Mouse (Mus musculus) embryonic stem cell, embryonic (primary cell): ENCODE measurements around the gene Cep63.

Experiments used
- CTCF ChIA-PET, 4 experiments: fragments of 300-600 bp in 2 of 4; fragments of 350-600 bp in 2 of 4; sonication (Branson Sonifier 250); formaldehyde crosslinking; loops; one replicate each; lab custom pipeline; 2022; ENCODE audit warnings: inconsistent platforms in 2 of 4; lab: Charles Lee
- POLR2A ChIA-PET, 4 experiments: fragments of 300-600 bp in 2 of 4; fragments of 350-600 bp in 2 of 4; sonication (Branson Sonifier 250); formaldehyde crosslinking; loops; one replicate each; lab custom pipeline; 2022; ENCODE audit warnings: antibody characterized with exemption in 4 of 4, inconsistent platforms in 1 of 4; lab: Charles Lee

Gene Cep63

GRCm38 (mm10) chr9:102625983-102626838, at the start of gene Cep63, which contains the start of gene Anapc13:
TSS of gene Cep63 (minus strand) at chr9:102626534.
TSS of gene Anapc13 (plus strand) at chr9:102626296.
- POLR2A ChIA-PET = interaction anchor here (0.5 to 18.9 kb wide), 65 partner anchors 10 to 1983 kb away, joined by 3 to 325 read pairs (median 4); partner anchors contain the start of genes Amotl2 (in 2 of the 4), 1300017J02Rik (in 1 of the 4), Ryk (in 1 of the 4) and Topbp1 (in 1 of the 4)
- CTCF ChIA-PET = interaction anchor here (0.6 to 2.3 kb wide), 12 partner anchors 10 to 1299 kb away, joined by 3 to 8 read pairs (median 4); no protein-coding TSS in a partner anchor

DNA sequence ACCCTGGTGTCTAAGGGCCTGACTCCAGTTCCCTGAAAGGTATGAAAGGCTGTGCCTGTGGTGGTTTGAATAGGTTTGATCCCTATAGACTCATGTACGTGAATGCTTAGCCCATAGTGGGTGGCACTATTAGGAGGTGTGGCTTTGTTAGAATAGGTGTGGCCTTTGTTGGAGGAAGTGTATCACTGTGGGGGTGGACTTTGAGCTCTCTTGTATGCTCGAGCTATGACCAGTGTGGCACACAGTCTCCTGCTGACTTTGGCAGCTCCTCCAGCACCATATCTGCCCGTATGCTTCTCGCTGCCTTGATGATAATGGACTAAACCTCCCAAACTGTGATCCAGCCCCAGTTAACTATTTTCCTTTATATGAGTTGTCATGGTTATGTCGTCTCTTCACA, 49.6 kb upstream of the Cep63 start:
- CTCF ChIA-PET = no interaction called here
- POLR2A ChIA-PET = interaction anchor here in 3 of 4 experiments (0.5 to 4.7 kb wide), 8 partner anchors 12 to 104 kb away, joined by 3 to 35 read pairs (median 4); no protein-coding TSS in a partner anchor

GRCm38 (mm10) chr9:102673381-102673780, 47.0 kb upstream of the Cep63 start:
- POLR2A ChIA-PET = interaction anchor here in 2 of 4 experiments (0.6 to 4.7 kb wide), 4 partner anchors 16 to 43 kb away, joined by 3 to 35 read pairs (median 5); partner anchors contain the start of gene Amotl2 (in 1 of the 2)
- CTCF ChIA-PET = interaction anchor here in 2 of 4 experiments (0.7 to 1.0 kb wide), 2 partner anchors 37 to 193 kb away, joined by 3 to 9 read pairs; no protein-coding TSS in a partner anchor

GRCm38 (mm10) chr9:102668906-102669305, 42.6 kb upstream of the Cep63 start:
- POLR2A ChIA-PET = interaction anchor here in 3 of 4 experiments (0.8 to 3.7 kb wide), 19 partner anchors 14 to 107 kb away, joined by 3 to 53 read pairs (median 5); no protein-coding TSS in a partner anchor
- CTCF ChIA-PET = interaction anchor here (1.2 to 1.5 kb wide), 5 partner anchors 32 to 111 kb away, joined by 3 to 6 read pairs (median 3); no protein-coding TSS in a partner anchor

DNA sequence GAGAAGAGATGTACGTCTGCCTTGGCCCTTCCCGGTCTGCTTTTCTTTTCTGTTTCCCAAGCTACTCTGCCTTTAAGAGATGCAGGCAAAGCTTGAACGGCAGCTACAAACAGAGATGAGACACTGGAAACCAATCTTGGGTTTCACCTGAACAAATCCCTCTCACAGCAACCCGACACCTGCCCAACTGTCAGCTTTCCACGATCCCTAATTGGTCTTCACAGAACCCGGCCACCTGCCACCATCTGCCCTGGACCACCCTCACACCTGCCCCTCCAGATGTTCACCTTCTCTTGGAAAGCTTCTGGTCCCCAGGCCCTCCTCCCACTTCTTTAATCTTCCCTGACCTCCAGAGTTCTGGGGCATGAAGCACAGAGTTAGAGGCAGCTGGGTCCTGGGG, 41.8 kb upstream of the Cep63 start:
- ChIA-PET CTCF (interaction anchor here (0.6 to 1.5 kb wide), 6 partner anchors 31 to 119 kb away, joined by 3 to 6 read pairs (median 4); no protein-coding TSS in a partner anchor), POLR2A (interaction anchor here in 3 of 4 experiments (0.8 to 3.7 kb wide), 25 partner anchors 14 to 115 kb away, joined by 3 to 53 read pairs (median 4); partner anchors contain the start of gene Cep63 (in 1 of the 3))

GRCm38 (mm10) chr9:102656355-102657095, 30.2 kb upstream of the Cep63 start:
- ChIA-PET CTCF (no interaction called here), POLR2A (interaction anchor here in 2 of 4 experiments (0.9 to 1.4 kb wide), 3 partner anchors 36 to 106 kb away, joined by 3 to 4 read pairs (median 4); no protein-coding TSS in a partner anchor)

- POLR2A ChIA-PET = interaction anchor here in 2 of 4 experiments (0.7 kb wide), 3 partner anchors 14 to 179 kb away, joined by 3 to 5 read pairs (median 5); no protein-coding TSS in a partner anchor
- CTCF ChIA-PET = interaction anchor here in 3 of 4 experiments (0.5 to 1.7 kb wide), 3 partner anchors 15 to 396 kb away, joined by 3 to 7 read pairs (median 4); no protein-coding TSS in a partner anchor
Measured at GRCm38 (mm10) chr9:102651199-102651720, 24.9 kb upstream of the Cep63 start.

DNA sequence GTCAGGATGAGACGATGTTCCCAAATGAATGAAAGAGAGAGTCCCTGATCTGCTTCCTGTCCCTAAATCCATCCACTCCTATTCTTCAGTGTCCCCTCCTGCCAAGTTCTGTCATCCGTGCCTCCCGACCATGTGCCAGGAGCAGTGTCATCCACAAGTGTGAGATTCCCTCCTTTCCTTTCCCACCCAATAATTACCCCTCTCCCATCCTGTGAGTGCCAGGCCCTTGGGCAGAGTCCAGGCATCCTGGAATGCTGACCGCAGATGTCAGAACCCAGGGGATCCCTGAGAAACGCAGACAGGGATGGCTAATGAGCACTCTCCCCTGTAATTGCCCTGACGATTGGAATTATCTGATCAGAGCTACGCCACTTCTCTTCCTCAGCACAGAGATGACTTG, 24.3 kb upstream of the Cep63 start:
- CTCF ChIA-PET = interaction anchor here in 1 of 4 experiments (0.5 kb wide), 1 partner anchor 18 kb away, joined by 4 read pairs; no protein-coding TSS in a partner anchor
- POLR2A ChIA-PET = interaction anchor here in 1 of 4 experiments (0.7 kb wide), 1 partner anchor 14 kb away, joined by 5 read pairs; no protein-coding TSS in a partner anchor

- CTCF ChIA-PET = no interaction called here
- POLR2A ChIA-PET = interaction anchor here in 2 of 4 experiments (0.9 to 1.3 kb wide), 6 partner anchors 13 to 73 kb away, joined by 3 to 4 read pairs (median 3); no protein-coding TSS in a partner anchor
Measured at GRCm38 (mm10) chr9:102649917-102650527, 23.7 kb upstream of the Cep63 start.

DNA sequence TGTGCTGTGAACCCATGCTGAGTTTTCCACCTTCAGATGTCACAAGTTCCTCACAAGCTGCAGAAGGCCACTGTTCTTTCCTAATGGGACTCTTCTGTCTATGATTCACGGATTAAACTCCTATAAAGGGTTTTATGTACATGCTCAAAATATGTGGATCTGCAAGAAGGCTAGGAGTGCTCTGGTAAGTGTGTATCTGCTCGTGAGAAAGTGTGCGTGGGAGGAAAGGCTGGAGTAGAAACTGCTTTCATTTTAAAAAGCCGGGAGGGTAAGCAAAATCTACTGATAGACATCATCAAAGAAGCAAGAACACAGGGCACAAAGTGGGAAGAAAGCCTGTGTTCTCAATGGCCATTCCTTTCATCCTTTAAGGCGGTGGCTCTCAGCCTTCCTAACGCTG, 20.7 kb upstream of the Cep63 start:
- CTCF ChIA-PET = no interaction called here
- POLR2A ChIA-PET = interaction anchor here in 1 of 4 experiments (0.7 kb wide), 1 partner anchor 43 kb away, joined by 3 read pairs; no protein-coding TSS in a partner anchor

- CTCF ChIA-PET = no interaction called here
- POLR2A ChIA-PET = interaction anchor here in 2 of 4 experiments (0.9 to 1.5 kb wide), 3 partner anchors 8 to 69 kb away, joined by 3 to 4 read pairs (median 4); no protein-coding TSS in a partner anchor
Measured at GRCm38 (mm10) chr9:102645119-102645695, 18.9 kb upstream of the Cep63 start.

DNA sequence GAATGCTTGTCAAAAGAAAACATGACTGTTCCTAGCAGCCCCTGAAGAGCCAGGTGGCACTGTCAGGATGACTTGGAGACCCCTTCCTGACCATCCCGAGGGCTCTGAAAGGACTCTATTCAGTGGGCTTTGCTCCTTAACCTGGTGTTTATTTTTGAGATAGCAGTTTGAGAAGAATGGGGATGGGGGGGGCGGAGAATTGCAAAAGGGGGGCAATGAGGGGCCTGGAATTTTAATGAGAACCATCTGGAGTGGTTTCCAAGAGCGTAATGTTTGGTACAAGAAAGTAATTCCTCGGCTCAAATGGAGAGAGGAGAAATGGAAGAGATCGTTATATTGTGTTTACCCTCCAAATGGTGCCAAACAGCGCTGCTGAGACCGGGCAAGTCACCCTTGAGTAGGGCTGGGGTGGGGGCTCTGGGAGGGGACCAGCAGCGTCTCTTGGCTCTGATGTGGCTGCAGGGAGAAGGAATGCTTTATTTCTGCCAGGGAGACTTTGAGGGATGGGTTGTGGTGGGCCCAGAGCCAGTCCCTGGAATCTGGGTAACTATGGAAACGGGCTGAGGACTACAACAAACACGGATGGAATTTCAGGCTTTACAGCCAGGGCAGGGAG, 17.3 kb upstream of the Cep63 start:
- CTCF ChIA-PET = interaction anchor here in 3 of 4 experiments (0.6 to 2.2 kb wide), 5 partner anchors 11 to 587 kb away, joined by 3 to 6 read pairs (median 4); no protein-coding TSS in a partner anchor
- POLR2A ChIA-PET = interaction anchor here in 3 of 4 experiments (0.7 to 2.0 kb wide), 15 partner anchors 10 to 139 kb away, joined by 3 to 11 read pairs (median 4); partner anchors contain the start of genes Anapc13 (in 2 of the 3), Cep63 (in 2 of the 3) and Amotl2 (in 1 of the 3)

DNA sequence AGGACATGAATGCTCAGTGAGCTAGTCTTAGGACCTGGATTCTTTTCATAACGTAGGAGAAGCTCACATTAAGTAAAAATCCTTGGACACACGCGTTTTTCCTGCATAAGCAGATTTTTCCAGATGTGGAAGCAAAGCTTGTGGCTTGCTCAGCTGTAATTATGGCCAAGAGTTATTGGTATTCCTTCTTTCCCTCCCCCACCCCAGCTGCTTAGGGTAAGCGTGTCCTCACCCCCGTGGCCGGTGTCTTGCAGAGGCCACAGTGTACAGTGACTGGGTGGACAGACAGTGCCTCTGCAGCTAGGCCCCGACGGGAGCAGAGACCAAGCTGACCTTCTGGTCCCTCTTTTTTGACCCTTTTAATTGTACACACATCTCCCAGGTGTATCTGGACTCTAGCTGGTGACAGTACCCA, 16.7 kb upstream of the Cep63 start:
- POLR2A ChIA-PET = interaction anchor here (0.6 to 2.0 kb wide), 21 partner anchors 10 to 224 kb away, joined by 3 to 11 read pairs (median 4); partner anchors contain the start of genes Anapc13 (in 3 of the 4), Cep63 (in 2 of the 4) and Amotl2 (in 1 of the 4)
- CTCF ChIA-PET = interaction anchor here in 3 of 4 experiments (0.5 to 2.2 kb wide), 6 partner anchors 10 to 587 kb away, joined by 3 to 9 read pairs (median 4); no protein-coding TSS in a partner anchor

DNA sequence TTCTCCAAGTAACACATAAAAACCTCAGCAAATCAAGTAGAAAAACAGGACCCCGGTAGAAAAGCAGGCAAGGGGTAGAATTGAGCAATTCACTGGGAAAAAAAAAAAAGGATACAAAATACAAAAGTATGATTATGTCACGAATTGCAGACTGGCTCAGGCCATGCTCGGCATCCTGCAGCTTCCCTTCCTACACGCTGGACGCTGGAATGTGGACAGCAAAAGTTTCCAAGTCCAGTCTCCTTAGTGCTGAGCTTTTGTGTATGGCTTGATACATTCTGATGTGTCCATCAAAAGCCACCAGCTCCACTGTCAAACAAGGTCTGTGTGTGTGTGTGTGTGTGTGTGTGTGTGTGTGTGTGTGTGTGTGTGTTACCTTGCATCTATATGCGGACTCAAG, 15.2 kb upstream of the Cep63 start:
- ChIA-PET POLR2A (interaction anchor here in 3 of 4 experiments (0.6 to 7.5 kb wide), 20 partner anchors 11 to 468 kb away, joined by 3 to 33 read pairs (median 4); partner anchors contain the start of genes Anapc13 (in 1 of the 3) and Cep63 (in 1 of the 3)), CTCF (interaction anchor here in 1 of 4 experiments (0.9 to 3.8 kb wide), 4 partner anchors 73 to 225 kb away, joined by 3 to 15 read pairs (median 4); no protein-coding TSS in a partner anchor)

- CTCF ChIA-PET = interaction anchor here (0.7 to 4.2 kb wide), 15 partner anchors 75 to 753 kb away, joined by 3 to 24 read pairs (median 4); no protein-coding TSS in a partner anchor
- POLR2A ChIA-PET = interaction anchor here in 3 of 4 experiments (0.7 to 18.9 kb wide), 17 partner anchors 10 to 153 kb away, joined by 3 to 325 read pairs (median 5); partner anchors contain the start of genes Amotl2 (in 1 of the 3), Anapc13 (in 1 of the 3) and Cep63 (in 1 of the 3)
Measured at GRCm38 (mm10) chr9:102639510-102639909, 13.2 kb upstream of the Cep63 start.
